Mouse (Mus musculus) embryonic facial prominence, embryonic 11.5 days (tissue): ENCODE results near the gene Ccdc12. TPM values are rescaled to one million over a fixed set of nuclear protein-coding genes. Genes with fewer than 3 reads are reported as not detected.

Source experiments
- ATAC-seq: fragments of 200-750 bp; cut with Nextera tagmentation; replicated peaks from 2 replicates; pipeline ENCODE4 v1.8.0; 2017; ENCODE audit warnings: low read depth; ENCODE audit not compliant: insufficient number of reproducible peaks, low FRiP score, low TSS enrichment
- DNase-seq: peaks from one replicate; pipeline ENCODE4 v3.0.0-alpha.2; 2015; ENCODE audit warnings: low spot score
- H3K27ac ChIP-seq: fragments of 300-500 bp; sonication (generic); replicated peaks from 2 replicates; pipeline ENCODE4 v1.5.1; 2014; ENCODE audit warnings: mild to moderate bottlenecking, low read depth, low read length, control low read depth
- H3K27me3 ChIP-seq: fragments of 300-500 bp; sonication (generic); 2 replicates; pipeline ENCODE4 v1.6.1; 2014; ENCODE audit warnings: mild to moderate bottlenecking, low read length, moderate library complexity, mixed read lengths; ENCODE audit not compliant: control insufficient read depth, insufficient read depth
- H3K36me3 ChIP-seq: fragments of 300-500 bp; sonication (generic); replicated peaks from 2 replicates; pipeline ENCODE4 v1.6.1; 2014; ENCODE audit warnings: low read depth, mild to moderate bottlenecking, low read length, moderate library complexity, mixed read lengths; ENCODE audit not compliant: control insufficient read depth, insufficient read depth
- H3K4me1 ChIP-seq: fragments of 300-500 bp; sonication (generic); 2 replicates; pipeline ENCODE4 v1.6.1; 2014; ENCODE audit warnings: low read length, mixed read lengths; ENCODE audit not compliant: control insufficient read depth, insufficient read depth
- H3K4me2 ChIP-seq: fragments of 300-500 bp; sonication (generic); 2 replicates; pipeline ENCODE4 v1.6.1; 2014; ENCODE audit warnings: low read depth, mild to moderate bottlenecking, control low read depth, low read length, moderate library complexity
- H3K4me3 ChIP-seq: fragments of 300-500 bp; sonication (generic); 2 replicates; pipeline ENCODE4 v1.5.1; 2014; ENCODE audit warnings: low read depth, low read length, control low read depth
- H3K9ac ChIP-seq: fragments of 300-500 bp; sonication (generic); replicated peaks from 2 replicates; pipeline ENCODE4 v1.6.1; 2014; ENCODE audit warnings: mild to moderate bottlenecking, control low read depth, low read length
- H3K9me3 ChIP-seq: fragments of 300-500 bp; sonication (generic); replicated peaks from 2 replicates; pipeline ENCODE4 v1.6.1; 2016; ENCODE audit warnings: mild to moderate bottlenecking, low read length, inconsistent platforms, mixed read lengths; ENCODE audit not compliant: control insufficient read depth
- WGBS: fragments of 180-500 bp; shearing (Covaris S2); extraction: QIAGEN DNeasy Blood & Tissue Kit; methylation state at CpG from one replicate; pipeline ENCODE4 v1.1.7; 2014; 5-methylcytosine and 5-hydroxymethylcytosine counted together
- polyA plus RNA-seq: library from polyadenylated mRNA; unstranded; fragments of >200 nt; fragmentation: Nextera tagmentation; extraction: Ambion mirVana; gene quantifications from 2 replicates; pipeline ENCODE4 v1.2.1, GENCODE M21; 2014

Ccdc12 gene
- polyA plus RNA-seq, 1 experiment from 2014 or later = 118 TPM

GRCm38 (mm10) chr9:110651931-110652722 lies 4.2 kb upstream of the Ccdc12 start:
- H3K4me3 ChIP-seq = no peak overlapping the region
- no peaks in the 10 kb centered on the region for H3K9me3 ChIP-seq
- DNase-seq = peak; percentile 33
- H3K4me1 ChIP-seq = peaks cover 2% of the 10 kb centered on the region; the same call in 1 of the 2 replicates
- 33% methylated on average over 13 of the region's 13 CpGs for WGBS
- H3K36me3 ChIP-seq = no peaks in the 10 kb centered on the region
- peaks cover 16% of the 10 kb centered on the region for H3K27me3 ChIP-seq
- no peak overlapping the region for H3K27ac ChIP-seq
- H3K4me2 ChIP-seq = no peak overlapping the region
- no peak overlapping the region for H3K9ac ChIP-seq
- no peak for ATAC-seq

GRCm38 (mm10) chr9:110652963-110653654 lies 3.2 kb upstream of the Ccdc12 start:
- Histone ChIP-seq H3K9me3 (no peaks in the 10 kb centered on the region), H3K27ac (no peak overlapping the region), H3K4me3 (peak overlapping the region; percentile 52), H3K9ac (no peak overlapping the region; the same call in 1 of the 2 replicates), H3K36me3 (no peaks in the 10 kb centered on the region), H3K4me2 (peak overlapping the region; percentile 97), H3K4me1 (peaks cover 2% of the 10 kb centered on the region; the same call in 1 of the 2 replicates), H3K27me3 (peaks cover 16% of the 10 kb centered on the region)
- 23% methylated on average over 14 of the region's 14 CpGs for WGBS
- no peak for DNase-seq
- ATAC-seq = no peak

GRCm38 (mm10) chr9:110653655-110654461 lies 2.4 kb upstream of the Ccdc12 start, which contains the start of gene Nbeal2:
TSS of gene Nbeal2 (minus strand) at chr9:110654161.
- H3K27ac ChIP-seq = no peak within 1 kb of the TSS
- no peaks in the 10 kb centered on the region for H3K9me3 ChIP-seq
- ATAC-seq (peak; percentile 66), DNase-seq (peak; percentile 84)
- peaks cover 2% of the 10 kb centered on the region; the same call in 1 of the 2 replicates for H3K4me1 ChIP-seq
- whole genome bisulfite sequencing = under 1% methylated on average over 72 of the region's 75 CpGs
- peaks cover 16% of the 10 kb centered on the region for H3K27me3 ChIP-seq
- no peaks in the 10 kb centered on the region for H3K36me3 ChIP-seq
- peak within 1 kb of the TSS; percentile 97 for H3K4me2 ChIP-seq
- H3K4me3 ChIP-seq = peak within 1 kb of the TSS; percentile 52
- H3K9ac ChIP-seq = peak within 1 kb of the TSS; percentile 58

DNA sequence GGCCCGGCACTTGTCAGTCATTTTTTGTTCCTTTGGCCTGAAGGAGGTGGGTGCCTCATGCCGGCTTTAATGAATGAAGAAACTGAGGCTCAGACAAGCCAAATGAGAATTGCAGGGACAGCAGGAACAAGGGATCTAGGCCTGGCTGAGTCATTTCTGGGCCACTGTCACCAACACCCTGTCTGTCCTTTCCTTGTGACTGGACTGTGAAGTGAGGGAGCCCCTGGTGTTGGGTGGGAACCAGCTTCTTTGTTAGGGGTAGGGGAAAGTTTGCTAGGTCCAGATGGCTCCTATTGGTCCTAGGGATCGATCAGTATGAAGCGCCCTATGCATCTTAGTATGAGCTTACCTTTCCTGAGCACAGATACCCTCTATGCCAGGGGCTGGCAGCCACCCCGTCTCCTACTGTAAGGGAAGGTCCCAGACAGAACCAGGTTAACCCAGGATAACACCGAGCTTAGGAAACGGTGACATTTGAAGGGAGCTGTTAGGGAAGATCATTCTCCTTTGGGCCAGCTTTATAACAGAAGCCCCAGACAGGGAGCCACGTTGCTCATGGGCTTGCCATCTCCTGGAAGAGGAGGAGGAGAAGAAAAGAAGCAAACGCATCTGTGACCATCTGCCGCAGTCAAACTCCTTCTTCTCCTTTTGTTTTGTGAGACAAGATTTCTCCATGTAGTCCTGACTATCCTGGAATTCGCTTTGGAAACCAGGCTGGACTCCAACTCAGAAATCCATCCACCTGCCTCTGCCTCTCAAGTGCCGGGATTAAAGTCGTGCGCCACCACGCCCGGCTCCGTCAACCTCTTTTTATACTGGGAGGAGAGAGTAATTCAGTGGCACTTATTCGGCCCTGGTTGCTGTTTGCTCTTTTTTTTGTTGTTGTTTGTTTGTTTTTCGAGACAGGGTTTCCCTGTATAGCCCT lies 1.3 kb upstream of the Ccdc12 start:
- no peaks in the 10 kb centered on the region for H3K9me3 ChIP-seq
- ATAC-seq = no peak
- H3K4me2 ChIP-seq = peak overlapping the region; percentile 97
- H3K4me1 ChIP-seq = peaks cover 2% of the 10 kb centered on the region; the same call in 1 of the 2 replicates
- H3K27ac ChIP-seq = no peak overlapping the region
- H3K36me3 ChIP-seq = no peaks in the 10 kb centered on the region
- no peak for DNase-seq
- H3K4me3 ChIP-seq = no peak overlapping the region
- H3K27me3 ChIP-seq = peaks cover 16% of the 10 kb centered on the region
- 83% methylated on average over 19 of the region's 19 CpGs for WGBS
- H3K9ac ChIP-seq = no peak overlapping the region; the same call in 1 of the 2 replicates

GRCm38 (mm10) chr9:110655651-110656007 lies 674 bp upstream of the Ccdc12 start:
- peaks cover 16% of the 10 kb centered on the region for H3K27me3 ChIP-seq
- WGBS = 84% methylated on average over 10 of the region's 10 CpGs
- H3K4me3 ChIP-seq = peak overlapping the region; percentile 54
- no peak for ATAC-seq
- no peak overlapping the region for H3K27ac ChIP-seq
- H3K4me1 ChIP-seq = peaks cover 2% of the 10 kb centered on the region; the same call in 1 of the 2 replicates
- peak overlapping the region; percentile 58 for H3K4me2 ChIP-seq
- DNase-seq = no peak
- H3K9ac ChIP-seq = 0 out of 2 replicates have a peak overlapping the region, but pooled peaks have one; percentile 32
- H3K9me3 ChIP-seq = no peaks in the 10 kb centered on the region
- no peaks in the 10 kb centered on the region for H3K36me3 ChIP-seq

GRCm38 (mm10) chr9:110657474-110658078 lies 1.3 kb downstream of the Ccdc12 start:
- Histone ChIP-seq H3K4me2 (peak overlapping the region; percentile 50), H3K4me1 (peaks cover 2% of the 10 kb centered on the region; the same call in 1 of the 2 replicates), H3K27ac (no peak overlapping the region), H3K27me3 (peaks cover 11% of the 10 kb centered on the region), H3K4me3 (peak overlapping the region; percentile 54; the same call in 1 of the 2 replicates), H3K9me3 (no peaks in the 10 kb centered on the region), H3K36me3 (no peaks in the 10 kb centered on the region), H3K9ac (no peak overlapping the region; the same call in 1 of the 2 replicates)
- DNase-seq (no peak), ATAC-seq (no peak)
- WGBS = 83% methylated on average over 13 of the region's 13 CpGs

- Histone ChIP-seq H3K4me1 (peaks cover 2% of the 10 kb centered on the region; the same call in 1 of the 2 replicates), H3K4me2 (no peak overlapping the region), H3K27me3 (no peaks in the 10 kb centered on the region), H3K27ac (no peak overlapping the region), H3K36me3 (no peaks in the 10 kb centered on the region), H3K9ac (no peak overlapping the region), H3K4me3 (no peak overlapping the region), H3K9me3 (no peaks in the 10 kb centered on the region)
- ATAC-seq = no peak
- 93% methylated on average over 12 of the region's 12 CpGs for WGBS
- DNase-seq = no peak
Observed at GRCm38 (mm10) chr9:110659521-110659920, 3.2 kb downstream of the Ccdc12 start.
